Mouse (Mus musculus) cortical plate, adult 2 months (tissue): ENCODE data around the gene Pnkd.

ENCODE experiments used
- CTCF ChIP-seq: fragments of 200-500 bp; IDR thresholded peaks from 2 replicates; pipeline ENCODE4 v1.5.1; 2011; ENCODE audit warnings: mild to moderate bottlenecking, control low read depth, low read length; ENCODE audit not compliant: insufficient read depth; ENCODE audit errors: extremely low read depth
- POLR2A ChIP-seq: fragments of 200-500 bp; IDR thresholded peaks from 2 replicates; pipeline ENCODE4 v1.6.1; 2011; ENCODE audit warnings: mild to moderate bottlenecking, low read length, control low read depth; ENCODE audit not compliant: insufficient read depth; ENCODE audit errors: extremely low read depth

DNA sequence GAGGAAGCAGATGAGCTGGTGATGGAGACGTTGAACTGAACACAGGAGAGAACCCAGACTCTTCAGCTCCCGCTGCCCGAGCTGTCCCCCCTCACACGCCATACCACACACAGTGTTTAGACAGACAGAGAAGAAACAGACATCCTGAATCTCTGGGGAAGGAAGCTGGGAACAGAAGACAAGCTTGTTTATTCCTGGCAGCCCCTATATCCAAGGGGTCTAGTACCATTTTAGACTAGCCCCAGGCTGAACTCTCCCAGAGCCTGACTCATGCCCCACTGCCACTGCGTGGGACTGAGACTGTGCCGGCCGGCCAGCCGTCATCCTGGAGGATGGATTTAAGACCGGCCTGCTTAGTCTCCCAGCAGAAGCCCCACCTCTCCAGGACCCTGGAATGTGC, 9.7 kb upstream of the Pnkd start:
- no peak for TF ChIP-seq CTCF
- TF ChIP-seq POLR2A, result no peak
